Mouse (Mus musculus): Measurements from ENCODE around the gene Adamtsl4.

DNA sequence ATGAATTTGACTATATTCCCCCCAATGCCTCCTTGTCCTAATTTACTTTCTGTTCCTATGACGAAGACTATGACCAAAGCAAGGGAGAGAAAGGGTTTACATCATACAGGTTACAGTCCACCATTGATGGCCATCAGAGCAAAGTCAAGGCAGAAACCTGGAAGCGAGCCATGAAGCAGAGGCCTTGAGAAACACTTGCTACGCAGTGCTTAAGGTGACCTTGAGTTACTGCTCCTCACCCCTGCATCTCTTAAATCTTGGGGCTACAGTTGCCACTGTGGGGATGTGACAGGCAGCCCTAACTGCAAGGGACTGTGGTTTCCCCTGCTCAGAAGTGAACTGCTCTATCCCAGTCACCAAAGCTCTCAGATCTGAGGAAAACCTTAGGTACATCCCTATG is 15.6 kb upstream of the Adamtsl4 start:
- TF ChIP-seq MAX (IDR thresholded peaks at IDR 0.05) (no peak), CTCF (IDR thresholded peaks at IDR 0.05; ENCODE audit: control insufficient read depth, insufficient read depth, insufficient read length) (no peak), CEBPB (IDR thresholded peaks at IDR 0.05; ENCODE audit: low read depth) (no peak), USF1 (IDR thresholded peaks at IDR 0.05; ENCODE audit: low read depth) (no peak), MYOD1 (IDR thresholded peaks at IDR 0.05; ENCODE audit: control insufficient read depth, insufficient read length, low read depth) (no peak), MYOG (IDR thresholded peaks at IDR 0.05; ENCODE audit: control insufficient read depth, extremely low read depth, insufficient read length) (no peak)

Measured in C2C12 (cell line).